Mouse (Mus musculus): Measurements from ENCODE around the gene Ntm. TPM values are rescaled to one million over a fixed set of nuclear protein-coding genes. Genes with fewer than 3 reads are reported as not detected.

Ntm gene
- polyA plus RNA-seq, 1 experiment from 2014 or later, result 7.8 TPM

DNA sequence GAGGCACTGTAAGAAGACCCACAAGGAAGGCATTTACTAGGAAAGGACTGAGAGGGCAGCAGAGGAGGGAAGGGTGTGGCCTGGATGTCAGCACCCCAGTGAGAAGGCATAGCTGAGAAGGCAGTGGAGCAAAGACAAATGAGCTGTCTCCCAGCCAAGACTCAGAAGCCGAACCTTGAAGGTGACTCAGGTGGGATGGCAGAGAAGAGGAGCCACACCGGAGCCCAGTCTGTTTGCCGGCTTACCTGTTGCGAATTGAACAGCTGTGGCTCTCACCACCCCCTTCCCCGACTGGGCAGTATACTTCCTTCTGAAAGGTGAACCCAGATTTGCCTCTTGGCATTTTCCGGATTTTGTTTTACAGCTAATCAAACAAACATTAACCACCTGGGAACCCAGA lies 902.6 kb downstream of the Ntm start:
- no peak for DNase-seq (ENCODE audit: low spot score)
- WGBS, result 66% methylated on average over 6 of the region's 6 CpGs
- H3K9me3 ChIP-seq (replicated peaks), result no peaks in the 10 kb centered on the region

DNA sequence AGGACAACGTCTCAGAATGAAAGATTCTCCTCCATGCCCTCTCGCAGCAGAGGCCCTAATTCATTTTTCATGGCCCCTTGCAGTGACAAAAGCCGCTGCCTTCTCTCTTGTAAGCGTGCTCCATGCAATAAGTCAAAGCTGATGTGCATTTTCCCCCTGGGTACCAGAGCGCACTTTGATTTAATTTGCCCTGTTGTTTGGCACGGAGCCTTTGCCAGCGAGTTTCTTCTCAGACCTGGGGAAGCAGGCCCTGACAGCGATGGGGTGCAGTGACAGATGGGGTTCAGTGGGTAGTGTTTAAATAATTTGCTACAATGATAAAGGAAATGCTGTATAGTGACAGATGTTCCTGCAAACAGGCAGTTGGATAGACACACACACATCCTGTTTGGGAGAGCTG lies 904.1 kb downstream of the Ntm start:
- 86% methylated on average over 8 of the region's 8 CpGs for WGBS
- DNase-seq (ENCODE audit: low spot score), result no peak

More for the DNA sequence above, 902.6 kb downstream of the Ntm start:
- Histone ChIP-seq H3K27me3 (ENCODE audit: low read depth, poor library complexity, severe bottlenecking) (no peaks in the 10 kb centered on the region), H3K27ac (replicated peaks) (no peak overlapping the region), H3K4me1 (peaks cover 8% of the 10 kb centered on the region; the same call in 1 of the 2 replicates), H3K36me3 (no peaks in the 10 kb centered on the region), H3K4me3 (no peak overlapping the region)

DNA sequence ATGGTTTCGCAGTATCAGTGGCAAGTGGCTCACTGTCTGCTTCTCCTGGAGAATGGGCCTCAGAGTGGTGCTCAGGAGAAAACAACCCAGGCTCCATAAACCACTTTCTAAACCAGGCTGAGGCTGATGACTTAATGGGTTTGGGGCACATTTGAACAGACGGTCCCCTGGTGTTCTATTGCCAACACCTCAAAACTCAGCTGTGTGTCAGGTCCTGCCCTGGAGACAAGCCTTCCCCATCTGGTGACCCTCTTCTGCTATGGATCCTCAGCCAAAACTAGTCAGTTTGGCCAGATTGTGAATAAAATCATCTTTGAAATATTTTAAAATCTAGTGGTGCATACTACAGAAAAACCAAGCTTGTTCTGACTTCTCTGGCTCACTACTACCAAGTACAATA lies 907.3 kb downstream of the Ntm start:
- Histone ChIP-seq H3K27me3 (ENCODE audit: low read depth, poor library complexity, severe bottlenecking) (no peaks in the 10 kb centered on the region), H3K4me1 (peaks cover 6% of the 10 kb centered on the region; the same call in 1 of the 2 replicates), H3K36me3 (no peaks in the 10 kb centered on the region), H3K27ac (replicated peaks) (no peak overlapping the region), H3K4me3 (no peak overlapping the region), H3K9me3 (replicated peaks) (no peaks in the 10 kb centered on the region)
- WGBS, result 91% methylated on average over 2 of the region's 2 CpGs
- DNase-seq (ENCODE audit: low spot score), result no peak

More for the DNA sequence above, 904.1 kb downstream of the Ntm start:
- no peaks in the 10 kb centered on the region for H3K9me3 ChIP-seq (replicated peaks)
- peaks cover 8% of the 10 kb centered on the region; the same call in 1 of the 2 replicates for H3K4me1 ChIP-seq
- no peak overlapping the region for H3K4me3 ChIP-seq
- no peak overlapping the region for H3K27ac ChIP-seq (replicated peaks)
- no peaks in the 10 kb centered on the region for H3K27me3 ChIP-seq (ENCODE audit: low read depth, poor library complexity, severe bottlenecking)
- H3K36me3 ChIP-seq, result no peaks in the 10 kb centered on the region

DNA sequence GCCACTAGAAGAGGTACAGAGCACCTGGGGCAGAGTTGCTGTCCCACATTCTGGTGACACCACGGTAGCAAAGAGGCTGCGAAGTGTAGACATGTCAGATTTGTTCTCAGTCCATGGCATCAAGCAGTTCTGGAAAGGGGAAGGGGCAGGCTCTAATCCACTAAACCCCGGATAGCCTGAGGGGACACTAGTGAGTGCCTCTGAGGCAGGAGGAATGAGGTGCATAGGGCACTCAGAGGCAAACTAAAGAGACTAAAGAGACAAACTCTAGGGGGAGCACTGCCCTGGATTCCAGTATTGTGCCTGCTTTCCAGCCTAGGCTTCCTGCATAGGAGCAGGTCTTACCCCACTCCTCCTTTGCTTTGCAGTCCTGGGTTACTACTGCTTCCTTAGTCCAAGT lies 926.5 kb downstream of the Ntm start:
- Histone ChIP-seq H3K27me3 (ENCODE audit: low read depth, poor library complexity, severe bottlenecking) (no peaks in the 10 kb centered on the region), H3K36me3 (no peaks in the 10 kb centered on the region), H3K9me3 (replicated peaks) (no peaks in the 10 kb centered on the region), H3K4me3 (no peak overlapping the region), H3K27ac (replicated peaks) (no peak overlapping the region), H3K4me1 (peaks cover 12% of the 10 kb centered on the region)
- DNase-seq (ENCODE audit: low spot score), result peak; percentile 12
- WGBS, result 45% methylated on average over 3 of the region's 3 CpGs

DNA sequence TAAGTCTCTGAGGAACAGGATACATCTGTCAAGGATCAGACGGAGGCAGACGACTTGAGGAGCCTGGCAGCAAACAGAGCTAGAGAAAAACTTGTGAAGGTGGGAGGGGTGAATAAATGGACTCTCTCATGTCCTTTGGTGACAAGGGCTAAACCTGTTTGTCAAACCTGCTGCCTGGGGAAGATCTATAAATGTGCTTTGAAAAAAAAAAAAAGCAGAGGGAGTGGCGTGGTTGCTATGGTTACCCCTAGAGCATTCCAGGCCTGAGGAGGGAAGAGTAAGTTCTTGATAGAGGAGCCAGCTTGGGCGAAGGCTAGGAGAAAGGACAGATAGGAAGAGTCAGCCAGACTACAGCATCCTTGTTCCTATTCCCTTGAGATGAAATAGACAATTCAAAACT lies 926.9 kb downstream of the Ntm start:
- DNase-seq (ENCODE audit: low spot score), result no peak
- H3K4me1 ChIP-seq, result peaks cover 12% of the 10 kb centered on the region

DNA sequence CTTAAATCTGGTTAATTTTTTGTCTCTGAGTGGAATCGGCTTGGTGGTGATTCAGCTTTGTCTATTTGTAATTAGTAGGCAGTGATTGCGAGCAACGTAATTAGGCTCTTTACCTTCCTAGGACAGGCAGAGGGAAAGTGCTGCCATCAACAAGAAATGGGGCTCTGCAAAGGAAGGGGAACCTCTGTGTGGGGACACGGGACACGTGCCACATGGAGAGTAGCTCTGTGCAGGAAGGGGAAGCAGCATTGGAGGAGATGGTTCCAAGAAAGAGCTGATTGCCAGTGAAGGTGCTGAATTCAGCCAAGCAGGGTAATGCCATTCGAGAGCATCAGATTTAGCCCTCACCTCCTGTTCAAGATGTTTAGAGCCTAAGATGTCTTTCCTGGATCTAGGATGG lies 936.5 kb downstream of the Ntm start:
- Histone ChIP-seq H3K36me3 (no peaks in the 10 kb centered on the region), H3K27me3 (ENCODE audit: low read depth, poor library complexity, severe bottlenecking) (no peaks in the 10 kb centered on the region), H3K4me3 (no peak overlapping the region), H3K27ac (replicated peaks) (no peak overlapping the region), H3K4me1 (no peaks in the 10 kb centered on the region; the same call in 1 of the 2 replicates), H3K9me3 (replicated peaks) (no peaks in the 10 kb centered on the region)
- 91% methylated on average over 6 of the region's 6 CpGs for WGBS
- DNase-seq (ENCODE audit: low spot score), result no peak

More for the DNA sequence above, 926.9 kb downstream of the Ntm start:
- Histone ChIP-seq H3K9me3 (replicated peaks) (no peaks in the 10 kb centered on the region), H3K27ac (replicated peaks) (no peak overlapping the region), H3K27me3 (ENCODE audit: low read depth, poor library complexity, severe bottlenecking) (no peaks in the 10 kb centered on the region), H3K36me3 (no peaks in the 10 kb centered on the region), H3K4me3 (no peak overlapping the region)
- WGBS, result 33% methylated on average over 4 of the region's 4 CpGs

DNA sequence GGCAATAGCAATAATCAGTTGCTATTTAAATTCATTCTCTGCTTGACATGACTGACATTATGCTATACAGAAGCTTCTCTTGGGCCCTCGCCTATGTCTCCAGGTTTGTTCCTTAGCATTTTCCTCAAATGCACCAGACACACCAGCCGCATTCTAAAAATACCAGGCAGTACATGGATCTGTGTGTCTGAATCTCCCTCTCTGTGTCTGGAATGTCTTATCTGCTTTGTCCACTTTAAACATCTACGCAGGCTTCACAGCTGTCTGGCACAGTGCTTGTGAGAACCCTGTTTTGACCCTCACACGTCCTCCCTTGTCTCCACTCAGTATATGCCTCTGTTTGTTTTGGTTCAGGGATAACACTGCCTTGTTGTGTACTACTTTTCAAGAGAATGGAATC lies 937.3 kb downstream of the Ntm start:
- no peaks in the 10 kb centered on the region for H3K36me3 ChIP-seq
- H3K27ac ChIP-seq (replicated peaks), result no peak overlapping the region
- H3K4me3 ChIP-seq, result no peak overlapping the region
- WGBS, result 82% methylated on average over 4 of the region's 4 CpGs
- H3K27me3 ChIP-seq (ENCODE audit: low read depth, poor library complexity, severe bottlenecking), result no peaks in the 10 kb centered on the region
- no peak for DNase-seq (ENCODE audit: low spot score)
- no peaks in the 10 kb centered on the region; the same call in 1 of the 2 replicates for H3K4me1 ChIP-seq
- no peaks in the 10 kb centered on the region for H3K9me3 ChIP-seq (replicated peaks)

DNA sequence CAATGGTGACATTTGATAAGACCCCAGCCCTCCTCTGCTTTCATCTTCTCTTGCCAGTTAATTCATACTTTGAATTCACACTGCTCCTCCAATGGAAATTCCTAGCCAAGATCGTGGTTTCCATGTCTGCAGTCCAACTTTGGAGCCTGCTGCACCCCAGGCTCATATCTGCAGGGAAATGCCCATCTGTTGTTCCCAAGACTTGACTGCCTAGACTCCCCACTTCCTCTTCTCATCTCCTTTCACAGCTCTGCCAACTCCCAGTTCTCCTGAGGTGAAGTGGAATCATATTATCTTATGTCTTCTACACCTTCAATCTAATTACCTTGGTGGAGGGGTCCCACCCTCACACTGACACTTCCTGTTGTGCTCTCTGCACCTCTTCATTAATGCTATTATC lies 937.8 kb downstream of the Ntm start:
- no peaks in the 10 kb centered on the region for H3K27me3 ChIP-seq (ENCODE audit: low read depth, poor library complexity, severe bottlenecking)
- no peaks in the 10 kb centered on the region; the same call in 1 of the 2 replicates for H3K4me1 ChIP-seq

DNA sequence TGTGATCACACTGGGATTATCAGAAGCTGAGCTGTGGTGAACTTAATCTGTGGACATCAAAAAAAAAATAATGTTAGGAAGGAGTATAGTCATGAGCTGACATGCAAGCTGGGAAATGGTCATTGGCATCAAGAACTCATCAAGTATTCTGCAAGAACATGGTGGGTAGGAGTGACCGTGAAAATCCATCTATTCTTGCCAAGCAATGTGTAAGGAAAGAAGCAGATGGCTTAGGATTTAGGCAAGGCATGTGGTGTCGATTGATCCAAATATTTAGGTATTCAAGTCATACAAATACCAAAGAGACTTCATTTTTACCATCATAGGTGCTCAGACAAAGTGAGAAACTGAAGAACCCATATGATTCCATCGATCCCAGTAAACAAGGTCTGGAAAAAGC lies 946.1 kb downstream of the Ntm start:
- Histone ChIP-seq H3K27ac (replicated peaks) (no peak overlapping the region), H3K4me3 (no peak overlapping the region), H3K27me3 (ENCODE audit: low read depth, poor library complexity, severe bottlenecking) (no peaks in the 10 kb centered on the region), H3K4me1 (peaks cover 3% of the 10 kb centered on the region), H3K9me3 (replicated peaks) (no peaks in the 10 kb centered on the region), H3K36me3 (no peaks in the 10 kb centered on the region)
- WGBS, result 94% methylated on average over 3 of the region's 3 CpGs
- no peak for DNase-seq (ENCODE audit: low spot score)

More for the DNA sequence above, 937.8 kb downstream of the Ntm start:
- Histone ChIP-seq H3K9me3 (replicated peaks) (no peaks in the 10 kb centered on the region), H3K27ac (replicated peaks) (no peak overlapping the region), H3K36me3 (no peaks in the 10 kb centered on the region), H3K4me3 (no peak overlapping the region)
- WGBS, result 79% methylated on average over 1 of the region's 1 CpGs
- no peak for DNase-seq (ENCODE audit: low spot score)

DNA sequence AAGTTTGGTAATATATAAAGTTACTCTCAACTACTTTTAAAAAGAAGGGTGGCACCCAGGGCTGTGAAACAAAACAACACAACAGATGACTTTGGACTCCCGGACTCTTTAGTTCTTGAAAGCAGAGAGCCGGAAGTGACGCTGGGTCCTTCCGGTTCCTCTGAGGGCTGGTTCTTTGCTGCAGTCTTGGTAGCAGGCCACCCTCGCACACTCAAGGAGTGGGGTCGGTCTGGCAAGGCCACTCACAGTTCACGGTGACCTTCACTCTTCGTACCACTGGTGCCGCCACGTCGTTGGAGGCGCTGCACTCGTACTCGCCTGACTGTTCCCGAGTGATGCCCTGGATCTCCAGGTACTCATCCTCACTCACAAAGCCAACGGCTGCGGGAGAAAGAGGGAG lies 949.1 kb downstream of the Ntm start:
- DNase-seq (ENCODE audit: low spot score), result no peak
- WGBS, result 94% methylated on average over 17 of the region's 17 CpGs
- peaks cover 11% of the 10 kb centered on the region for H3K4me1 ChIP-seq
- no peak overlapping the region for H3K4me3 ChIP-seq
- H3K36me3 ChIP-seq, result no peaks in the 10 kb centered on the region
- no peaks in the 10 kb centered on the region for H3K9me3 ChIP-seq (replicated peaks)
- no peak overlapping the region for H3K27ac ChIP-seq (replicated peaks)
- H3K27me3 ChIP-seq (ENCODE audit: low read depth, poor library complexity, severe bottlenecking), result no peaks in the 10 kb centered on the region

DNA sequence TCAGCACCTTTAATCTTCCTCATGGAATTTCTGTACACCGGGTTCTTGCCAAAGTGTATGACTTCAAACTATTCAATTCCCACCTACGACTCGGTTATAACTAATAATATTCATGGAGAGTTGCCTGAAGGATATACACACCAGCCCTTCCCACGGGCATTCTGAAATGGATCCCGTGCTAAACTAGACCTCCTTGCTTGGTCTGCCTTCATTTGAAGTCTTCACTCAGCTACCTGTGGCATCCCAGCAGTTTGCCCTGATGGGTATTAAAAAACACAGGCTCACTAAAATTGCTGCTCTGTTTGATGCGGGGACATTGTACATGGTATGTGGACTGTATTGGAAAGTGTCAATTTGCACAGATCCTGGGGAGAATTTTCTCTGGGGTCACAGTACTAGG lies 950.4 kb downstream of the Ntm start:
- Histone ChIP-seq H3K27ac (replicated peaks) (no peak overlapping the region), H3K9me3 (replicated peaks) (no peaks in the 10 kb centered on the region), H3K4me1 (peaks cover 11% of the 10 kb centered on the region), H3K4me3 (no peak overlapping the region), H3K36me3 (no peaks in the 10 kb centered on the region), H3K27me3 (ENCODE audit: low read depth, poor library complexity, severe bottlenecking) (no peaks in the 10 kb centered on the region)
- no peak for DNase-seq (ENCODE audit: low spot score)
- 90% methylated on average over 6 of the region's 6 CpGs for WGBS

DNA sequence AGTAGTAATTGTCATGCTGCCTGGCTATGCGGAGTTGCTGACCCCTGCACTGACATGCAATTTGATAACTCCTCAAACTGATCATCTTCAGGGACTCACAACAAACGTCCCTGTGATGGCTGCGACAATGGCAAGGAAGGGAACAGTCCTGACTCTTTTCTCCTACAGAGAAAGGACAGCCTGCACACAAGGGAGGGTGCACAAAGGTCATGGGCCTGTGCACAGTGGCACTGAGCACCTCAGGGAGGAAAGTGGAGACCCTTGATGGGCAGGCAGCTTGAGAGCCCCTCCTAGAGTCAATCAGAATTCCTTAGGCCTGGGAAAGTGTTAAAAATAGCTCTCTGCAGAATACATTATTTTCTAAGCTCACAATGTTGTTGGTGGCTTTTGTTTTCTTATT lies 951.5 kb downstream of the Ntm start:
- 29% methylated on average over 3 of the region's 3 CpGs for WGBS
- DNase-seq (ENCODE audit: low spot score), result no peak
- Histone ChIP-seq H3K4me3 (no peak overlapping the region), H3K4me1 (peaks cover 11% of the 10 kb centered on the region), H3K9me3 (replicated peaks) (no peaks in the 10 kb centered on the region), H3K36me3 (no peaks in the 10 kb centered on the region), H3K27ac (replicated peaks) (0 out of 2 replicates have a peak overlapping the region, but pooled peaks have one; percentile 23), H3K27me3 (ENCODE audit: low read depth, poor library complexity, severe bottlenecking) (no peaks in the 10 kb centered on the region)

DNA sequence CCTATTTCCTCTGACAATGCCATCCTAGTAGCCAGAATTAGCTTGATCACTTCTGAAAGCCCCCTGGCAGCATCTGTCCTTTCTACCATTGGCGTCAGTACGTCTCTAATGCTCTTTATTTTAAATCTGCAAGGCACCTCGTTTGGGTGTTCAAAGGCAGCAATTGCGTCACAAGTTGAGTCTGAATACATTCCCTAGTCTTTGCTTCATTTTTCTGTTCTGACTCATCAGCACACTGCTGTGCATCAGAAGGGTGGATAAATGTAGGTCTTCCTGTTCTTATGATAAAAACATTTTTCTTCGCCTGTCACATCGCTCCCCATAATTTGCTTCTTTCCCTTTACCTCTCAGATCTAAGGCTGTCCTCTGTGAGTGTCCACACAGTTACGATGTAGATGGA lies 958.4 kb downstream of the Ntm start:
- Histone ChIP-seq H3K27me3 (ENCODE audit: low read depth, poor library complexity, severe bottlenecking) (no peaks in the 10 kb centered on the region), H3K4me3 (no peak overlapping the region), H3K4me1 (no peaks in the 10 kb centered on the region), H3K9me3 (replicated peaks) (no peaks in the 10 kb centered on the region), H3K27ac (replicated peaks) (no peak overlapping the region), H3K36me3 (no peaks in the 10 kb centered on the region)
- WGBS, result 86% methylated on average over 7 of the region's 7 CpGs
- no peak for DNase-seq (ENCODE audit: low spot score)

DNA sequence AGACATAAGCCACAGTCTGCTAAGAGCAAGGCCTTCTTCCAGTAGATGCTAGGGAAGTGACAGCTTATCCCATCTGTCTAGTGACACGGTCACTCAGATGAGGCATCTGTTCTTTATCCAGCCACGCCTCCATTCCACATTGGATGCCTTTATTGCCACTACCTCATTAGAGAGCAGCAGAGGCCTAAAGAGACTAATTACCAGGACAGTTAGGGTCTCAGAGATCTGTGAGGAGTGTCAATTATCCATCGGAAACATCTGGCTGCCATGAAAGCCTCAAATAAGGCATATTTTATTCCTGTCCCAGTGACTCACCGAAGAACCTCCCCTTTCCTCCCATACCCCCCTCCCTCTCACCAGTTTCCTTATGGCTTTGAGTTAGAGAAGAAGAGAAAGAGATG lies 963.0 kb downstream of the Ntm start:
- Histone ChIP-seq H3K27ac (replicated peaks) (no peak overlapping the region), H3K27me3 (ENCODE audit: low read depth, poor library complexity, severe bottlenecking) (no peaks in the 10 kb centered on the region), H3K4me3 (no peak overlapping the region), H3K36me3 (no peaks in the 10 kb centered on the region), H3K9me3 (replicated peaks) (no peaks in the 10 kb centered on the region), H3K4me1 (no peaks in the 10 kb centered on the region)
- 79% methylated on average over 4 of the region's 4 CpGs for WGBS
- DNase-seq (ENCODE audit: low spot score), result no peak
